Mouse (Mus musculus) common myeloid progenitor, adult 5-6 weeks (primary cell): ENCODE results near the gene Cnnm2. TPM values are rescaled to one million over a fixed set of nuclear protein-coding genes. Genes with fewer than 3 reads are reported as not detected.
A peak's percentile ranks its signal among the peaks of the same experiment; 100 is the strongest.
"Not testable (repeated sequence)": the region's sequence is repeated elsewhere in the genome, so short reads cannot be mapped to it uniquely, and the experiment has no call there.

Experiments used
- ATAC-seq: replicated peaks from 2 replicates; pipeline ENCODE4 v1.8.0; 2016; ENCODE audit warnings: low read depth, mild to moderate bottlenecking, moderate TSS enrichment, inconsistent platforms; ENCODE audit not compliant: poor library complexity, severe bottlenecking
- total RNA-seq: library from RNA; stranded (forward); fragments of 200-1000, 187-1606 nt; gene quantifications from 2 replicates; pipeline ENCODE4 v1.2.3, GENCODE M21; 2017

Gene Cnnm2
- total RNA-seq, 1 experiment from 2014 or later = 9.0 TPM

DNA sequence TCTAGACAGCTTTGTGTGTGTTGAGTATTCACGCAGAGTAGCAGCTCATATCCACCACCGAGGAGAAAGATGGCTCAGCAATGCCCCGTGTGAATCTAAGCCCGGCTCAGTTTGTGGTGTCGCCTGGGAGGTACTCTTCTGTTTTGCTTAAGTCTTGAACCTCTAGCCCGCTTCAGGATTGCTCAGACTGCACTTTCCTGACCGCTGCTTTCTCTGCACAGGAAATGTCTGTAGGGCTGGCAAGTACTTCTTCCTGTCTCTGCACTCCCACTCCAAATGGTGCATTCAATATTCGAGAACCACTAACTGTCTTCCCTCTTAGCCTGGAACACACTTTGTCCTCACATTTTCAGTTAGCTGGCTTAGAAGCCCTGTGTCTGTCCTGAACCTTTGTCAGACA, 2.3 kb upstream of the Cnnm2 start:
- no peak for ATAC-seq

DNA sequence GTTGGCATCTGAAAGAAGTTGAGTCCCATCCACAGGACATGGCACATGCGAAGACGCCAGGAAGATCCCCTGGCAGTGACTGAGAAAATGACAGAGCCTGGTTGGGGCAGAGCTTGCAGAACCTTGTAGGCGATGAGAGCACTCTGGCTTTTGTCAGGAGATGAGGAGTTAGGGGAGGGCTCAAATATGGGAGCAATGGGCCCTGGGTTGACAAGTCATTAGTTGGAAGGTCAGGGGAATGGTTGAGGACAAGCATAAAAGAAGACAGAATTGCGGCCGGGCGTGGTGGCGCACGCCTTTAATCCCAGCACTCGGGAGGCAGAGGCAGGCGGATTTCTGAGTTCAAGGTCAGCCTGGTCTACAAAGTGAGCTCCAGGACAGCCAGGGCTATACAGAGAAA, 1.5 kb upstream of the Cnnm2 start:
- ATAC-seq = not testable (repeated sequence)

DNA sequence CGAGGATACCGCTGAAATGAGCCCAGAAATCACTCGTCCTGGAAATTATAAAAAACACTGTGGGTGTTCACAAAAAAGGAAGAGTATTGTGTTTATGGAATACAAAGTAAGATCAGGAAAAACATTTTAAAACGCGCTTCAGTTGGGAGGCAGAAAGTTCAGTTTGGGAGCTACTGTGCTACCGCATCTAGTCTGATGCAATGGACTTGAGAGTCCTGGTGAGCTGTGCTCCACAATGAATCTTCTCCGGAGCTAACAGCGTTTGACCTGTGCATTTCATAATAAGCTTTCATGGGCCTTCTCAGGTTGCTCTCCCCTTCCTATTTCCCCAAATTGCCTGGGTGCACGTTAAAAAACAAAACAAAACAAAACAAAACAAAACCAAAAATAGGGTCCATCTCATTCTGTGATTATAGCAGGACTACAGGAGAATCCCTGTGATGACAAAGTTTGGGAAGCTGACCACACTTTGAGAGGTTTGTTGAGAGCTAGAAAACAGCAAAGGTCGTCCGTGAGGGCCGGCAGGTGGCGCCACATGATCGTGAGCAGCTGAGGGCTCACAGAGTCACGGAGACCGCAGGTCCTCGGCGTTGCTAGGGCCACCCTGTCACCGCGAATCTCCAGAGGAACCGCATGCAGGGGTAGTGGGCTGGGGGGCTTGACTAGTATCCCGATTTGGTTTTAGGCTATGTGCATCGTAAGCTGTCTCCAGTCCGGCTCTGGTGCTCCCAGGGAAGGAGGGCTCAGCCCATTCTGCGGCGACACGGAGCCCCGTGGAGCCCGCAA, 828 bp upstream of the Cnnm2 start:
- peak; percentile 59 for ATAC-seq

DNA sequence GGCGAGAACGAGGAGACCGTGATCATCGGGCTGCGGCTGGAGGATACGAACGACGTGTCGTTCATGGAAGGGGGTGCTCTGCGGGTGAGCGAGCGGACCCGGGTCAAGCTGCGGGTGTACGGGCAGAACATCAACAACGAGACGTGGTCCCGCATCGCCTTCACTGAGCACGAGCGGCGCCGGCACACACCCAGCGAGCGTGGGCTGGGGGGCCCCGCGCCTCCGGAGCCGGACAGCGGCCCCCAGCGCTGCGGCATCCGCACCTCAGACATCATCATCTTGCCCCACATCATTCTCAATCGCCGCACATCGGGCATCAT, 535 bp downstream of the Cnnm2 start:
- no peak for ATAC-seq

DNA sequence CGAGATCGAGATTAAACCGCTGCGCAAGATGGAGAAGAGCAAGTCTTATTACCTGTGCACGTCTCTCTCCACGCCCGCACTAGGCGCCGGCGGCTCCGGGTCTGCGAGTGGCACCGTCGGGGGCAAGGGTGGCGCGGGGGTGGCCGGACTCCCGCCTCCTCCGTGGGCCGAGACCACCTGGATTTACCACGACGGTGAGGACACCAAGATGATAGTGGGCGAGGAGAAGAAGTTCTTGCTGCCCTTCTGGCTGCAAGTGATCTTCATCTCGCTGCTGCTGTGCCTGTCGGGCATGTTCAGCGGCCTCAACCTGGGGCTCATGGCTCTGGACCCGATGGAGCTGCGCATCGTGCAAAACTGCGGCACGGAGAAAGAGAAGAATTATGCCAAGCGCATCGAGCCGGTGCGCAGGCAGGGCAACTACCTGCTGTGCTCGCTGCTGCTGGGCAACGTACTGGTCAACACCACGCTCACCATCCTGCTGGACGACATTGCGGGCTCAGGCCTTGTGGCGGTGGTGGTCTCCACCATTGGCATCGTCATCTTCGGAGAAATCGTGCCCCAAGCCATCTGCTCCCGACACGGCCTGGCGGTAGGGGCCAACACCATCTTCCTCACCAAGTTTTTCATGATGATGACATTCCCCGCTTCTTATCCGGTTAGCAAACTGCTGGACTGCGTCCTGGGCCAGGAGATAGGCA, 1.0 kb downstream of the Cnnm2 start:
- no peak for ATAC-seq

DNA sequence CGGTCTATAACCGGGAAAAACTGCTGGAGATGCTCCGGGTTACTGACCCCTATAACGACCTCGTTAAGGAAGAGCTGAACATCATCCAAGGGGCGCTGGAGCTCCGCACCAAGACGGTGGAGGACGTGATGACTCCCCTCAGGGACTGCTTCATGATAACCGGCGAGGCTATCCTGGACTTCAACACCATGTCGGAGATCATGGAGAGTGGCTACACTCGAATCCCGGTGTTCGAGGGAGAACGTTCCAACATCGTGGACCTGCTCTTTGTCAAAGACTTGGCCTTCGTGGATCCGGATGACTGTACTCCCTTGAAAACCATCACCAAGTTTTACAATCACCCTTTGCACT, 1.6 kb downstream of the Cnnm2 start:
- ATAC-seq = no peak

DNA sequence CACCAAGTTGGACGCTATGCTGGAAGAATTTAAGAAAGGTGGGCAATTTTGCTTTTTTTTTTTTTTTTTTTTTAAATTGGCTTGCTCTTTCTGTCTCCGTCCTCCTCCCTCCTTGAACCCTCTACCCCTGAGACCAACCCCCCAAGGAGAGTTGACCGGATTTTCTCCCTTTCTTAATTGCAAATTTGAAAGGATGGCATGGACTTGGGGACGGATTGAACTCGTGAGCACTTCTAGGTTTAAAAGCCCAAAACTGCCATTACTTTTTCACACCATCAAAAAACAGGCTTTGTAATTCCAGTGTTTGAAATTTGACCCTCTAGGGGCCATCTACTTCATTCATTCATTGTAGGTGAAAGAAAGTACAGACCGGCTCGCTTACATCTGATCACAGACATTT, 2.0 kb downstream of the Cnnm2 start:
- no peak for ATAC-seq

DNA sequence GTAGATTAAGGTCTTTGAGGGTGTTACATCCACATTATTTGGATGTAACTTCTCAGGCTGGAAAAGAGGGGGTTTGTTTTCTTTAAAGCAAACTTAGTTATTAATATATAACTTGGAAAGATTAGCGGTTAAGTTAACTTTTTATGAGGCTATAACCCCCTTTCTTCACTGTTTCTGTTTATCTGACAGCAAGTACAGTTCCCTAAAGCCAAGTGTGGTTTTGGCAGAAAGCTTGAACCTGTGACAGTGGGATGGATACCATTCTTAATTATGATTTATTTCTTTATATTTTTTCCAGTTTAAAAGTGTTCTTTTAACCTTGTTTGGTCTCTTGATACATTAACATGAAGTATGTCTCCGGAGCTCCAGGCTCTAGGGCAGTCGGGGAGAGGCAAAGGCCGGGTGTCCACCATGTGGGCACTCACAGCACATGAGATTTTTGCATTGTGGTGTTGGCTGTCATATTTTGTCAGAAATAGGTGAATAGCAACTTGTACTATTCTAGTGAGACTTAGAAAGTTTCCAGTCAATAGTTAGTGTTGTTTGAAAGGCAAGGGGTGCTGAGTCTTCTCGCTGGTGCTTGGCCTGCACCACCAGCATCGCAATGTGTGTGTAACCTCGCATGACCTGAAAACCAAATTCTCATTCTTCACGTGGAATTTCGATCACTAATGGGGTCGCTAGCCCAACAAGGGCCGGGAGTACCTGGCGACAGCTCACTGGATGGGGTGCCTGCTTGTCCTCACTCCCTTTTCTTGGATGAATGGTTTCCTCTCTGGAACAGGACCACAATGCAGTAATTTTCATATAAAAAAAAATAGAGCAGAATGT, 2.8 kb downstream of the Cnnm2 start:
- no peak for ATAC-seq

DNA sequence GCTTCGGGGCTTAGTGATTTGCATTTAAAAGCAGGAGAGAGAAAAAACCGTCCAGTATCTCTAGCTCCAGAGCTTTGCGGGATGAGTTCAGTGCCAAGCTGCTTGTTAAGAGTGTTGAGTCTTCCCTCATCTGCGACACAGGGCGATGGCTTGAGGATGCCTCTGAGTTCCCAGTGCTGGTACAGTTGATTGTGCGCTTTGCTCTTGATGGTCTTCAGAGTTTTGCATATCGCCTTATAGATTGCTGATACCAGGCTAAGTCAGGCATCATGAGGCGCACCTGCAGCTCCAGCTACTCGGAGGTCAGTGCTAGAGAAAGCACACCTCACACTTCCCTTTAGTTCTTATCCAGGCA, 3.3 kb downstream of the Cnnm2 start:
- ATAC-seq = no peak

DNA sequence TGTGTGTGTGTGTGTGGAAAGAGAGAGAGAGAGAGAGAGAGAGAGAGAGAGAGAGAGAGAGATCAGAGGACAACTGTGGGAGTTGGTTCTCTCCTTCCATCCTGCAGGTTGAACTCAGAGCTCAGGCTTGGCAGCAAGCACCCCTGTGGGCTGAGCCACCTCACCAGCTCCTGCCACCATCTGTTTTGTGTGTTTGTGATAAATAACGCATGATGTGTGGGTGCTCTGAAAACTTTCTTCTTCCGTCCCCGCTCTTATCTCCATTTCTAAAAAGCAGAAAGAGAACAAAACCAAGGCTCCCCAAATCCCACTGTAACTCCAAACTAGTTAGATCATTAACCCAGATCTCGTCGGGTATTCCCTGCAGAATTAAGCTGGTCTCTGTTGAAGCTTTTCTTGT, 4.7 kb downstream of the Cnnm2 start:
- no peak for ATAC-seq

DNA sequence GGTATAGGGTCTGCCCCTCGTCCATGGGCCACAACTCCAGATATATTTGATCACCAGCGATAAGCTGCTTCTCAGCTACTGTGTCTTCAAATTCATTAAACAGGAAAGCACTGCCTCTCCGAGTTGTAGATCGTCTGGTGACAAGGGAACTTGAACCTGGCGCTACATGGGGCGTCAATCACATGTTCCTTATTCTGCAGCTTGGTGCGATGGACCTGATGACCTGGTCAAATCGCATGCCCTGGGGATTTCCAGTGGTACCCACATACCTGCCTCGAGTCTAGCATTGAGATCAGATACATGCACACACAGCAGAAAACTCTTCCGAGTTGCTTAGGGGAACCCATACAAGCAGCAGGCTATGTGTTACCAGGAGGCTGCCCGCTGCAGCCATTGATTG, 8.4 kb downstream of the Cnnm2 start:
- ATAC-seq = no peak

DNA sequence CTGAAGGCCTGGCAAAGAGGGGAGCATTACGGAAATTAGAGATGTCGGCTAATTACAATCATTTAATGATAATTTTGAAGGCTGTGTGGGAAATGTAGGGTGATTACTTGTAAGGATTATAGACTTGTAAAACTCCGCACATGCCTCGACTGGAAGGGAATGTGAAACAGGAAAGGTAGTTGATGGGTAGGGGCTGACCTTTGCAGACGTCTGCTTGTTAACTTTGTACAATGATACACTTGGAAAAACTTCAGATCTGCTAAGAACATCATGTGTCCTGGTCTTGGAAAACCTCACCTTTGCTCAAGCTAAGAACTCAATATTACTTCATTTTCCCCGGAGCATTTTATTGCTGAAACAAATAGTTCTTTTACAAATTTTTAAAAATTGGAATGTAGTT, 10.4 kb downstream of the Cnnm2 start:
- no peak for ATAC-seq

DNA sequence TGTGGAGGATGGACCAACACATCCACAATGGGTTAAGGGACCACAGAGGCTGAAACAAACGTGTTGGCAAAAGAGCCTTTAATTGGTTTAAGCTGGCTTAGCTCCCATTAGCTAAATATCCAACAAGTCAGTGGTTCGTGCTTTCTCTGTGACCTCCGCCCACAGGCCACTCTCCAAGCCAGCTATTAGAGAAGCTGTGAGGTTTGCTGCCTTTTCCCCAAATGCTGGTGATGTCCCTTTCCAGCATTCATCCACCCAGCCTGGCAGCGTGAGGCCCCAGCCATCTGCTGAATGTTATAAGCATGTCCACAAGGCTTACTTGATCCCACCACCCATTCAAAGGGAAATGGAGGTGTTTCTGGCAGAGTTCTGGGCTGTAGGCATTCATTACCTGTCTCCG, 15.0 kb downstream of the Cnnm2 start:
- ATAC-seq = no peak

DNA sequence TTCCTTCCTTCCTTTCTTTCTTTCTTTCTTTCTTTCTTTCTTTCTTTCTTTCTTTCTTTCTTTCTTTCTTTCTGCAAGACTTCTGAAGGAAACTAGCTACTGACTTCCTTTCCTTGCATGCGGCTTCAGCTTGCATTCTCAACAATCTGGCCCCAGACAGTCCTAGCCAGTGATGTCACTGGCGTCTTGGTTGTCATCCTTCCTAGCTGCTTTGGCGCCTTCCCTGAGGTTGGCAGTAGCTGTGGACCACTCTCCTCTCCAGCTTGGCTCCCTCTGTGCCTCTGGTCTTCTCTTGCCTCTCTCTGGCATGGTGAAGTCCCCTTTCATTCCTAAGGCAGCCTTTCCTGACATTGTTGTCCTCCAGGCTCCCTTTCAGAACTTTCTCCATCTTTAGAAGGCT, 15.5 kb downstream of the Cnnm2 start:
- ATAC-seq = no peak

DNA sequence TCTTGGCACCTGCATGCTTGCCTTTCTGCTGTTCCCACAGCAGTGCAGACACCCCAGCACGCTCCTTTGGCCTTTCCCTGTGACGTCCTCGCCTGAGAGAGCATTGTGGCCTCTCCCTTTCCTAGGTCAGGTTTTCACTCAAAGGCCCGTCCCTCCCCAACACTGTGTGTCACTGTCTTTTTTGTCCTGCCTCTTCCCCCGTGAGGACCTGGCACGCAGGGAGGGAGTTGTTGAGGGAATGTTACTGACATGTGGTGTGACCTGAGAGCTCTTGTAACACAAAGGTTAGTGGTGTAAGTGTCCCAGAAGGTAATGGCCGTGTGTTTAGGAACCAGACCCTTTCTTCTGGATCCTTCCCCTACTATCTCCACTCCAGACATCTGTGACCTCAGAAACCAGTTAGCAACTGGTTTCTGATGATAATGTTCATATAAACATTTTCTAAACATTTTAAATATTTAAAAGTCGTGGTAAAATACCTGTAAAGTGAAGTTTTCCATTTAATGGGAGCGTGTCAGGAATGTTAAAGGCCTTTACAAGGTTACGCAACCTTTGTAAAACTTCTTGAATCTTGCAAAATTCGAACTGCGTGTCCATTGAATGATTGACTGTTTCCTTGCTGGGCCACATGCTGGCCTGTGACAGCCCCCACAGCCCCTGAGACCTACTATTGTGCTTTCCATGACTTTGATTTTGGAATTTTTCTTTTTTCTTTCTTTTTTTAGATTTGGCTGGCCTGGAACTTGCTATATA, 16.7 kb downstream of the Cnnm2 start:
- ATAC-seq = no peak

DNA sequence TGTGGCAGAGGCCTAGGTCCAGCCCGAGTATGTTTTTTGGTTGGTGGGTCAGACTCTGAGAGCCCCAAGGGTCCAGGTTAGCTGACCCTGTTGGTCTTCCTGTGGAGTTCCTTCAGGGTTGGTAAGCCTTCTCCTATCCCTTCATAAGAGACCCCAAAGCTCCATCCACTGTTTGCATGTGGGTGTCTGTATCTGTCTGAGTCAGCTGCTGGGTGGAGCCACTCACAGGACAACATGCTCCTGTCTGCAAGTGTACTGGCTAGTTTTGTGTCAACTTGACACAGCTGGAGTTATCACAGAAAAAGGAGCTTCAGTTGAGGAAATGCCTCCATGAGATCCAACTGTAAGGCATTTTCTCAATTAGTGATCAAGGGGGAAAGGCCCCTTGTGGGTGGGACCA, 17.7 kb downstream of the Cnnm2 start:
- ATAC-seq = not testable (repeated sequence)

DNA sequence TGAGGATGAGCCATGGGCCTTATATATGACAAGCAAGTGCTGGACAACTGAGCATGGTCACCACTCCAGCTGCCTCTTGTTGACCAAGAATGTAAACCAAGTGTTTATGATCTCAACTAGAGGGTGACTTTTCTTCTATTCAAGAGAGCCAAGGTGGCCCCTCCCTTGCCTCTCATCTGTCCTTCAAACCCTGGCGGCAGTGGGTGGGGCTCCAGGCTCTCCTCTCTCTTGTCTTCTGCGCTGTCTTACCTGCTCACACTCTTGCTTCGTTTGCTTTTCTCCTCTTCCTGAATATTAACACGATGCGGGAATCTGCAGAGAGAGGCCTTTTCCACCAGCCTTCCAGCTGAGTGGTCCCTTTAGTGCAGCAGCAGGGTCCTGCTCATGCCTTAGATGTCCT, 22.6 kb downstream of the Cnnm2 start:
- no peak; the same call in 1 of the 2 replicates for ATAC-seq

DNA sequence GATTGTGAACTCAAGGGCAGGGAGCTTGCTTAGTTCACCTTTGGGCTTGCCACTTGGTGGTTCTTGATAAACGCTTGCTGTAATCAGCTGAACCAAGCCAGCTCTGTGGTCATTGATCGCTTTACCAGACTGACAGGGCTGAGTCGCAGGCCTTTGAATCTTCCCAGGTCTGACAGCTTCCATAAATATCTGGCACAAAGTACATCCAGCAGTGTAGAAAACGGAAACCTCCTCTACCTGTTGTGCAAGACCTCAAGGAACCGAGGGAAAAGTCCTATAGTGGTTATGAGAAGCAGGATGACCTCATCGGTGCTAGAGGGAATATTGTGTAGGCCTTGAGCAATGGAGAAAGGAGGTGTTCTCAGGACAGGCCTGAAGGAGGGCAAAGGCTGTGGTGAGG, 23.1 kb downstream of the Cnnm2 start:
- no peak; the same call in 1 of the 2 replicates for ATAC-seq

DNA sequence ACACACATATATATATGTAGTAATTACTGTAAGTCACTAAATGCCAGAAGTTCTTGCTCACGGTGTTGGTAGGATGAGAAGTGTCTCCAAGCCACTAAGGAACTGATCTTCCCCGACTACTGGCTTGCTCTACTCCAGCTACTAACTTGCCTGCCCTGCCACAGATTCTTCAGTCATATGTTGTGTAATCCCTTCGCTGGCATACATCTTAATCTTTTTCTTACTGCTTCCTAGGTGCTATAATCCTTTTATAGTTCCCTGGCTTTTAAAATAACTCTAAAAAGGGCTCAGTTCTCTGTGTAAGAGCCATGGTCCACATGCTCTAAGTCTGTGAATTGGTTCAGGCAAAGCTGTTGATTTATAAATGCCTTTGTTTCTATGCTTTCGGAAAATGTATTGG, 24.2 kb downstream of the Cnnm2 start:
- ATAC-seq = no peak

DNA sequence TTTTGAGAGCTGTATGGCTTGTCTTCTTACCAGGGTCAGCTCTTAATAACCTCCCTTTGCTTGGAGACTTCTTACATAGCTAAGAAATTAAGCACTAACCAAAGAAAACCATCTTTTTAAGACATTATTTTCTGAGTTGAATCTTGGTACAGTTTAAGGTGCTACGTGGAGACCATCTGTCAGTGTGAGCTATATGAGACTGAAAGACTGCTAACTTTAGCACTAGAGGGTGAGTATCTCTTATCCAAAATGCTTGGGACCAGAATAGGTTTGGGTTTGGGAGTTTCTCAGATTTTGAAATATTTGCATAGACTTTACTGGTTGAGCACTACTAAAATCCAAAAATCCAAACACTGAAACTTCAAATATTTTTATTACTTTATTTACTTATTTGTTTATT, 28.4 kb downstream of the Cnnm2 start:
- ATAC-seq = no peak

DNA sequence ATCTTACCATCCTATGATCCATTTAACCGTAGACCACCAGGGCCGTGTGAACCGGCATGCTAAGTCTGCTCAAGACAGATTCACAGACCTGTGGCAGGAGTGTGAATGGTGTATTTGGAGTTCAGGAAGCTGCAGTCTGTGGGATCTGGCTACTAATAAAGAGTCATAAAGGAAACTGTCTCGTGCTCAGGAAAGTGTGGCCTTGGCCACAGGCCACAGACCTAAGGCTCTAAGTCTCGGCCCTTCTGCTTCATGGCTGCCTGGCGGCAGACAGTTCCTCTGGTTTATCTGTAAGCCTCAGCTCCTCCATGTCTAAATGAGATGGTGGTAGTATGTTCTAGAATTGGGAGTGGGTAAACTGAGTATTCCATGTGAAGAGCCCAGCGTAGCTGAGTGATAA, 30.0 kb downstream of the Cnnm2 start:
- ATAC-seq = peak; percentile 91
